Mouse (Mus musculus) CH12.LX (cell line): ENCODE measurements around the gene Zhx3. TPM values are rescaled to one million over a fixed set of nuclear protein-coding genes. Genes with fewer than 3 reads are reported as not detected.

Source experiments
- DNase-seq: peaks from one replicate; pipeline ENCODE4 v3.0.0-alpha.2; 2013; ENCODE audit errors: extremely low read depth
- H3K27ac ChIP-seq: 2 replicates; pipeline ENCODE4 v1.5.1; 2012; ENCODE audit warnings: low read depth, mild to moderate bottlenecking, control low read depth, moderate library complexity; ENCODE audit not compliant: insufficient read depth
- H3K27me3 ChIP-seq: replicated peaks from 2 replicates; pipeline ENCODE3; 2012; ENCODE audit warnings: inconsistent platforms
- H3K36me3 ChIP-seq, 2 experiments: replicated peaks in 1 of 2; 2 replicates each; pipeline versions ENCODE3 to v1.6.1; 2012; ENCODE audit warnings: inconsistent platforms in 1 of 2, low read length in 1 of 2, mild to moderate bottlenecking in 1 of 2, mixed read lengths in 1 of 2, moderate library complexity in 1 of 2; ENCODE audit not compliant: control insufficient read depth in 1 of 2, insufficient read depth in 1 of 2
- H3K4me1 ChIP-seq, 2 experiments: 2 replicates each; pipeline ENCODE4 v1.6.1; 2012; ENCODE audit warnings: inconsistent platforms in 1 of 2, moderate library complexity in 1 of 2; ENCODE audit not compliant: insufficient read depth in 2 of 2, control insufficient read depth in 1 of 2
- H3K4me2 ChIP-seq: 2 replicates; pipeline ENCODE4 v1.6.1; 2012; ENCODE audit warnings: low read depth, mild to moderate bottlenecking, control low read depth; ENCODE audit not compliant: poor library complexity, insufficient read depth, severe bottlenecking
- H3K4me3 ChIP-seq, 3 experiments: fragments of 150-350 bp in 1 of 3; sonication (generic) in 1 of 3; replicated peaks in 1 of 3; 2 replicates each; pipeline versions ENCODE3 to v1.5.1; 2011 to 2012; ENCODE audit warnings: low read depth in 2 of 3, low read length in 2 of 3, mild to moderate bottlenecking in 2 of 3, moderate library complexity in 2 of 3, control low read depth in 1 of 3, improper control_type of control experiment in 1 of 3, inconsistent platforms in 1 of 3, mixed read lengths in 1 of 3; ENCODE audit not compliant: poor library complexity in 1 of 3
- H3K79me2 ChIP-seq: replicated peaks from 2 replicates; pipeline ENCODE4 v1.6.1; 2012; ENCODE audit warnings: mild to moderate bottlenecking, moderate library complexity; ENCODE audit not compliant: control insufficient read depth, poor library complexity, insufficient read depth, severe bottlenecking; ENCODE audit errors: extremely low read depth
- H3K9ac ChIP-seq: 2 replicates; pipeline ENCODE4 v1.6.1; 2012; ENCODE audit warnings: low read depth, mild to moderate bottlenecking, control low read depth, moderate library complexity; ENCODE audit not compliant: insufficient read depth
- H3K9me3 ChIP-seq: replicated peaks from 2 replicates; pipeline ENCODE3; 2012; ENCODE audit warnings: low read length, inconsistent platforms, mixed read lengths
- CHD1 ChIP-seq: IDR thresholded peaks from 2 replicates; pipeline ENCODE4 v1.6.1; 2012; ENCODE audit warnings: low read depth, low read length, improper control_type of control experiment, inconsistent platforms
- CTCF ChIP-seq, 2 experiments: IDR thresholded peaks in 1 of 2; conservative IDR thresholded peaks in 1 of 2; 2 replicates each; pipeline ENCODE4 v1.5.1; 2011 to 2012; ENCODE audit warnings: low read depth in 2 of 2, low read length in 2 of 2, improper control_type of control experiment in 1 of 2, inconsistent platforms in 1 of 2, mild to moderate bottlenecking in 1 of 2, moderate library complexity in 1 of 2
- ELF1 ChIP-seq: IDR thresholded peaks from 2 replicates; pipeline ENCODE4 v1.6.1; 2014; ENCODE audit warnings: low read depth, mild to moderate bottlenecking, inconsistent platforms, low read length, improper control_type of control experiment
- ETS1 ChIP-seq: conservative IDR thresholded peaks from 2 replicates; pipeline ENCODE4 v1.6.1; 2012; ENCODE audit warnings: low read depth, mild to moderate bottlenecking, inconsistent platforms, low read length, improper control_type of control experiment, moderate library complexity
- HCFC1 ChIP-seq: IDR thresholded peaks from 2 replicates; pipeline ENCODE4 v1.6.1; 2012; ENCODE audit warnings: low read depth, mild to moderate bottlenecking, inconsistent platforms, low read length, improper control_type of control experiment
- IRF4 ChIP-seq: IDR thresholded peaks from 2 replicates; pipeline ENCODE4 v1.6.1; 2014; ENCODE audit warnings: low read depth, mild to moderate bottlenecking, inconsistent platforms, low read length, improper control_type of control experiment
- JUN ChIP-seq: IDR thresholded peaks from 2 replicates; pipeline ENCODE4 v1.6.1; 2011; ENCODE audit warnings: low read depth, mild to moderate bottlenecking, low read length, improper control_type of control experiment, moderate library complexity; ENCODE audit not compliant: insufficient read depth
- KAT2A ChIP-seq: IDR thresholded peaks from 2 replicates; pipeline ENCODE4 v1.6.1; 2012; ENCODE audit warnings: low read length, improper control_type of control experiment, inconsistent platforms; ENCODE audit not compliant: insufficient replicate concordance
- MAX ChIP-seq: IDR thresholded peaks from 2 replicates; pipeline ENCODE4 v1.6.1; 2011; ENCODE audit warnings: low read length, improper control_type of control experiment
- MAZ ChIP-seq: IDR thresholded peaks from 2 replicates; pipeline ENCODE4 v1.6.1; 2012; ENCODE audit warnings: low read depth, mild to moderate bottlenecking, inconsistent platforms, low read length, improper control_type of control experiment, moderate library complexity
- MEF2A ChIP-seq: IDR thresholded peaks from 2 replicates; pipeline ENCODE4 v1.6.1; 2014; ENCODE audit warnings: low read depth, mild to moderate bottlenecking, inconsistent platforms, low read length, improper control_type of control experiment, borderline replicate concordance
- MXI1 ChIP-seq: IDR thresholded peaks from 2 replicates; pipeline ENCODE4 v1.6.1; 2011; ENCODE audit warnings: mild to moderate bottlenecking, low read depth, low read length, improper control_type of control experiment
- NELFE ChIP-seq: IDR thresholded peaks from 2 replicates; pipeline ENCODE4 v1.6.1; 2011; ENCODE audit warnings: low read depth, low read length, improper control_type of control experiment
- NRF1 ChIP-seq: IDR thresholded peaks from 2 replicates; pipeline ENCODE4 v1.6.1; 2014; ENCODE audit warnings: low read depth, mild to moderate bottlenecking, inconsistent platforms, low read length, improper control_type of control experiment, moderate library complexity
- RAD21 ChIP-seq: IDR thresholded peaks from 2 replicates; pipeline ENCODE4 v1.6.1; 2011; ENCODE audit warnings: low read depth, mild to moderate bottlenecking, low read length, improper control_type of control experiment, moderate library complexity
- RCOR1 ChIP-seq: conservative IDR thresholded peaks from 2 replicates; pipeline ENCODE4 v1.6.1; 2012; ENCODE audit warnings: low read depth, mild to moderate bottlenecking, inconsistent platforms, low read length, improper control_type of control experiment
- SIN3A ChIP-seq: IDR thresholded peaks from 2 replicates; pipeline ENCODE4 v1.6.1; 2012; ENCODE audit warnings: low read length, improper control_type of control experiment, inconsistent platforms
- SMC3 ChIP-seq: IDR thresholded peaks from 2 replicates; pipeline ENCODE4 v1.6.1; 2011; ENCODE audit warnings: low read depth, low read length, improper control_type of control experiment
- TCF12 ChIP-seq: IDR thresholded peaks from 2 replicates; pipeline ENCODE4 v1.6.1; 2014; ENCODE audit warnings: low read depth, mild to moderate bottlenecking, inconsistent platforms, low read length, improper control_type of control experiment
- UBTF ChIP-seq: IDR thresholded peaks from 2 replicates; pipeline ENCODE4 v1.6.1; 2012; ENCODE audit warnings: low read depth, mild to moderate bottlenecking, inconsistent platforms, low read length, improper control_type of control experiment, moderate library complexity
- ZC3H11A ChIP-seq: IDR thresholded peaks from 2 replicates; pipeline ENCODE4 v1.6.1; 2012; ENCODE audit warnings: low read depth, mild to moderate bottlenecking, inconsistent platforms, low read length, improper control_type of control experiment
- ZKSCAN1 ChIP-seq: IDR thresholded peaks from 2 replicates; pipeline ENCODE4 v1.6.1; 2012; ENCODE audit warnings: low read depth, inconsistent platforms, low read length, improper control_type of control experiment, borderline replicate concordance
- ZMIZ1 ChIP-seq: IDR thresholded peaks from 2 replicates; pipeline ENCODE4 v1.6.1; 2012; ENCODE audit warnings: low read depth, mild to moderate bottlenecking, inconsistent platforms, low read length, improper control_type of control experiment
- ZNF384 ChIP-seq: IDR thresholded peaks from 2 replicates; pipeline ENCODE4 v1.6.1; 2012; ENCODE audit warnings: low read depth, low read length, improper control_type of control experiment, inconsistent platforms
- dilution Hi-C: fragments of 300-500 bp; cut with MboI; formaldehyde crosslinking; loops from 2 replicates; pipeline ENCODE4 v1.14.3; 2020; ENCODE audit warnings: low sequenced_read_pairs; ENCODE audit not compliant: extremely low pct_unique_long_range_greater_than_20kb, extremely low pct_ligation_motif_present
- in situ Hi-C: fragments of 300-500 bp; cut with MboI; formaldehyde crosslinking; loops from 3 replicates; pipeline ENCODE4 v1.14.3; 2019; ENCODE audit warnings: low sequenced_read_pairs, low pct_ligation_motif_present, low pct_unique_long_range_greater_than_20kb, mixed read lengths
- polyA plus RNA-seq: library from polyadenylated mRNA; unstranded; fragments of >175 nt; gene quantifications from 2 replicates; pipeline ENCODE4 v1.2.1, GENCODE M21; 2012; ENCODE audit warnings: low read depth; ENCODE audit not compliant: insufficient read length
- total RNA-seq, 2 experiments: library from RNA; depleted of rRNA; stranded (reverse); fragments of 300-350 nt in 1 of 2; fragments of >200 nt in 1 of 2; gene quantifications; 2 replicates each; pipeline ENCODE4 v1.2.3; 2012 to 2014

Zhx3 gene
- total and polyA plus RNA-seq, 3 experiments, result 1.3 to 4.2 (median 2.6) TPM

DNA sequence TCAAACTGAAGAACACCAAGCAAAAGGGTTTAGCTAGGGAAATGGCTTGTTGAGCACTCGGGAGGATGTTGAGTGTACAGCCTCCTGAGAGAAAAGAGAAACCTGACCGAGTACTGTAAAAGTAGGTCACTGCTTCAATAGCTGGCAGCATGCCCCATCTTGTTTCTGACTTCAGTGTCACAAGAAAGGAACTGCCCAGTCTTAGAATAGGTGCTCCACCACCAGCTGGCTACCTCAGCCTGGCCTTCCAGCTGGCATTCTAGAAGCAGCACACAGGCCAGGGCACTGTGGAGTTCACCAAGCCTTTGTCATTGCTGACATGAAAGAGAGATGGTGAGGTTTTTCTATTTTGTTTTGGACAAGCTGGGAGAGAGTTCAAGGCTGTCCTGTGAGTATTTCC is 75.8 kb downstream of the Zhx3 start:
- H3K27ac ChIP-seq, result no peak overlapping the region
- H3K4me3 ChIP-seq, result no peak overlapping the region
- H3K9ac ChIP-seq, result no peak overlapping the region
- H3K27me3 ChIP-seq, result no peaks in the 10 kb centered on the region
- H3K79me2 ChIP-seq, result no peaks in the 10 kb centered on the region
- in situ Hi-C loops, result loop anchor here (10.0 kb wide), 1 partner anchor 202 kb away; no protein-coding TSS in a partner anchor
- no peak overlapping the region for H3K4me2 ChIP-seq
- DNase-seq, result no peak
- H3K9me3 ChIP-seq, result no peaks in the 10 kb centered on the region
- no peak for TF ChIP-seq CTCF (conservative IDR thresholded peaks at IDR 0.05 in 1 of 2, IDR thresholded peaks at IDR 0.05 in 1 of 2; ENCODE audit: low read depth in 2 of 2, low read length in 2 of 2)
- no peak for TF ChIP-seq ELF1
- no peak for TF ChIP-seq SIN3A
- no peak for TF ChIP-seq CHD1
- TF ChIP-seq IRF4, result no peak
- TF ChIP-seq MXI1, result no peak
- H3K4me1 ChIP-seq, result no peaks in the 10 kb centered on the region
- dilution Hi-C loops, result no loop called here
- no peaks in the 10 kb centered on the region for H3K36me3 ChIP-seq

DNA sequence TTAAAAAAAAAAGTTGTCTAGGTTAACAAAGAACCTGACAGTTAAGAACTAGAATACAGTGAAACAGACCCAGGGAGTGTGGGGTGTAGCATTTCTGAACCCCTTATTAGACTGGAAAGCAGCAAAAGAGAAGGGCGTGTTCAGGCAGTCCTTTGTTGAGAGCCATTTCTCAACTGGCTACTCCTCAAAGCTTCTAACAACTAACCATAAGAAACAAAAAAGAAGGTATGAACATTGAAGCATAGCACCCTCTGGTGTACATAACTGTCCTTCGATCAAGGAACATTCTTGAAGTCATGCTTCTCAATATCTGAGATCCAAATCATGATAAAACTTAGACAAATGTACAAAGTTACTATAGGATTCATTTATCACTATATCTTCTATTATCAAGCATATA is 79.7 kb downstream of the Zhx3 start:
- Histone ChIP-seq H3K36me3 (no peaks in the 10 kb centered on the region), H3K79me2 (no peaks in the 10 kb centered on the region), H3K4me2 (no peak overlapping the region), H3K9ac (no peak overlapping the region), H3K4me1 (no peaks in the 10 kb centered on the region), H3K27me3 (no peaks in the 10 kb centered on the region)
- in situ Hi-C loops (loop anchor here (10.0 kb wide), 1 partner anchor 198 kb away; no protein-coding TSS in a partner anchor), dilution Hi-C loops (no loop called here)
- TF ChIP-seq SMC3 (peak; percentile 74), CTCF (conservative IDR thresholded peaks at IDR 0.05 in 1 of 2, IDR thresholded peaks at IDR 0.05 in 1 of 2; ENCODE audit: low read depth in 2 of 2, low read length in 2 of 2) (peak in 1 of 2 experiments; percentile 69; a peak in 2 of 4 replicates), ZC3H11A (0 out of 2 replicates have a peak, but pooled peaks have one; percentile 18), RAD21 (peak; percentile 64), KAT2A (no peak), MAX (no peak), HCFC1 (no peak)
- TF ChIP-seq, all 38 proteins: peak for 4
- H3K27ac ChIP-seq, result no peak overlapping the region
- H3K9me3 ChIP-seq, result no peaks in the 10 kb centered on the region
- no peak overlapping the region for H3K4me3 ChIP-seq
- DNase-seq, result peak; percentile 21

DNA sequence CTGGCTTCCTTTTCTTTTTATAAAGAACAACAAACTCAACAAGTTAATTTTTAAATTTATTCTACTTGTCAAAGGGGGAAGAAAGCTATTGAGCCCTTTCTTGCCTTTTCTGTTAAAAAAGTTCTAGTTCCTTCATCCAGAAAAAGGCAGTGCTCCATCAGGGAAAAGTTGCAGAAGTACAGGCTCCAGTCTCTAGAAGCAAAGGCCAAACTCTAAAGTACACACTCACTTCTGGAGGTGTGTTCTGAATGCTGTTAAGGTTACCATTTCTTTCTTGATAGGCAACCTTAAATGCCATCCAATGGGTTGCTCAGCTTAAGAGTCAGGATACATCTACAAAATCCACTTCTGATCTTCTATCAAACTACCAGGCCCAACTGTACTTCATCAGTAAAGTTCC is 83.1 kb downstream of the Zhx3 start:
- in situ Hi-C loops, result loop anchor here (10.0 kb wide), 1 partner anchor 195 kb away; no protein-coding TSS in a partner anchor
- TF ChIP-seq MEF2A, result no peak
- TF ChIP-seq ZMIZ1, result no peak
- TF ChIP-seq UBTF, result no peak
- TF ChIP-seq MAX, result no peak
- no peak for TF ChIP-seq RCOR1
- no peak for TF ChIP-seq CHD1
- TF ChIP-seq ZKSCAN1, result no peak
- TF ChIP-seq NELFE, result no peak
- TF ChIP-seq NRF1, result no peak
- TF ChIP-seq TCF12, result no peak
- no peak for TF ChIP-seq JUN
- TF ChIP-seq HCFC1, result no peak
- no peak for TF ChIP-seq MAZ
- no peak for TF ChIP-seq ZNF384
- TF ChIP-seq SMC3, result no peak
- TF ChIP-seq KAT2A, result no peak
- no peak for TF ChIP-seq ETS1

More for the DNA sequence above, 83.1 kb downstream of the Zhx3 start:
- Histone ChIP-seq H3K79me2 (no peaks in the 10 kb centered on the region), H3K36me3 (no peaks in the 10 kb centered on the region), H3K27ac (no peak overlapping the region), H3K4me3 (no peak overlapping the region), H3K9ac (no peak overlapping the region), H3K4me2 (no peak overlapping the region), H3K27me3 (no peaks in the 10 kb centered on the region), H3K9me3 (no peaks in the 10 kb centered on the region), H3K4me1 (no peaks in the 10 kb centered on the region)
- dilution Hi-C loops, result no loop called here
- DNase-seq, result no peak
